Mouse (Mus musculus): Measurements from ENCODE around the gene Gm8909. TPM values are rescaled to one million over a fixed set of nuclear protein-coding genes. Genes with fewer than 3 reads are reported as not detected.

Gene Gm8909
- 0.93 TPM in 1 of 4 replicates, not detected in the others for total RNA-seq (2023; ENCODE audit: inconsistent age)

GRCm38 (mm10) chr17:36168039-36168652, at the start of gene Gm8909:
Gene Gm8909, minus strand, starts transcription at chr17:36168537.

GRCm38 (mm10) chr17:36190169-36190507, 21.8 kb upstream of the Gm8909 start, which contains the start of gene H2-T3:
Gene H2-T3, minus strand, starts transcription at chr17:36190287.

GRCm38 (mm10) chr17:36128968-36129817, 39.1 kb downstream of the Gm8909 start, which contains the start of gene Gm7030:
Gene Gm7030, minus strand, starts transcription at chr17:36129425.

GRCm38 (mm10) chr17:36121352-36122020, 46.9 kb downstream of the Gm8909 start, which contains the start of gene Gm19684:
Gene Gm19684, plus strand, starts transcription at chr17:36121678.

Other genes with a start within 250 kb of the Gm8909 start
- 114 to 128 TPM (median 125 TPM) in 4 replicates for gene Abcf1, start 198.8 kb downstream of the Gm8909 start, total RNA-seq (2023; ENCODE audit: inconsistent age)
- 72.2 to 88.6 TPM (median 80.9 TPM) in 4 replicates for gene Gnl1, start 188.7 kb downstream of the Gm8909 start, total RNA-seq (2023; ENCODE audit: inconsistent age)
- 83.4 to 98.8 TPM (median 91.2 TPM) in 4 replicates for gene Prr3, start 188.3 kb downstream of the Gm8909 start, total RNA-seq (2023; ENCODE audit: inconsistent age)
- gene H2-T24, start 148.0 kb downstream of the Gm8909 start, total RNA-seq (2023; ENCODE audit: inconsistent age): 41.2 to 56.0 TPM (median 48.9 TPM) in 4 replicates
- 313 to 352 TPM (median 345 TPM) in 4 replicates for gene H2-T23, start 135.7 kb downstream of the Gm8909 start, total RNA-seq (2023; ENCODE audit: inconsistent age)
- 87.9 to 100 TPM (median 90.8 TPM) in 4 replicates for gene H2-T22, start 125.8 kb downstream of the Gm8909 start, total RNA-seq (2023; ENCODE audit: inconsistent age)
- gene Gm6034, start 125.6 kb downstream of the Gm8909 start, total RNA-seq (2023; ENCODE audit: inconsistent age): 0.35 to 1.7 TPM (median 0.96 TPM) in 3 of 4 replicates, not detected in the other
- 58.1 to 68.2 TPM (median 65.7 TPM) in 4 replicates for gene Gm11127, start 110.2 kb downstream of the Gm8909 start, total RNA-seq (2023; ENCODE audit: inconsistent age)
- 0.70 to 2.7 TPM (median 2.0 TPM) in 4 replicates for gene Gm19684, start 46.9 kb downstream of the Gm8909 start, total RNA-seq (2023; ENCODE audit: inconsistent age)
- 15.0 to 19.5 TPM (median 18.6 TPM) in 4 replicates for gene Gm7030, start 39.1 kb downstream of the Gm8909 start, total RNA-seq (2023; ENCODE audit: inconsistent age)
- not detected in 4 replicates for gene H2-T3, start 21.8 kb upstream of the Gm8909 start, total RNA-seq (2023; ENCODE audit: inconsistent age)
- gene Rpp21, start 89.5 kb upstream of the Gm8909 start, total RNA-seq (2023; ENCODE audit: inconsistent age): 64.8 to 74.6 TPM (median 67.0 TPM) in 4 replicates
- 83.2 to 83.7 TPM (median 83.4 TPM) in 4 replicates for gene Trim39, start 103.7 kb upstream of the Gm8909 start, total RNA-seq (2023; ENCODE audit: inconsistent age)
- not detected in 4 replicates for gene H2-M10.2, start 118.0 kb upstream of the Gm8909 start, total RNA-seq (2023; ENCODE audit: inconsistent age)
- gene H2-M10.1, start 157.6 kb upstream of the Gm8909 start, total RNA-seq (2023; ENCODE audit: inconsistent age): not detected in 4 replicates
- not detected in 4 replicates for gene H2-M10.3, start 199.9 kb upstream of the Gm8909 start, total RNA-seq (2023; ENCODE audit: inconsistent age)